24 mouse cellular contexts compared by ENCODE assay signal in the genomic region with DNA sequence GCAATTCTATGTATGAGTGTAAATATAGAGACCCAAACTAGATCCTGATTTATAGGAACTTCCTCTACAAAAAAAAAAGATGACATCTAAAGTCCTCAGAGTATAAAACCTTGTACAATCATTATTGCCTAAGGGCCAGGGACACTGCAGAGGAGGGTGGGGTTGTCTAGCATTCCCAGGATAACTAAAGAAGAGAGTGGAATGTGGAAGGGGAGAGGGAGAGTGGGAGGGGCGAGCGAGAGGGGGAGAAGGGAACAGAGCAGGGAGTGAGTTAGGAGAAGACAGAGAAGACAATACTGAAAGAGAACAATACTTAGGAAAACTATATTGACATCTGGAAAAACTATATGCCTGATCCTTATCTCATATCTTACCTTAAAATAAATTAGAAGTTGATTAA.
A peak's percentile ranks its signal among the peaks of the same experiment; 100 is the strongest.
DNase-seq lines count a peak whose midpoint lies in the region; ATAC-seq and TF ChIP-seq lines count a peak whose summit lies in the region.
"Had no signal": no experiment of that assay in that cellular context is flagged by ENCODE, and none has a peak within 500 bp of the region (broad histone marks: within the 10 kb centered on the region; RNA-seq: fewer than 3 reads in every experiment).

No protein-coding gene starts in this region.

- H3K36me3 ChIP-seq in hindbrain, embryonic 10.5 days, result no peaks in the 10 kb centered on the region
- no peaks in the 10 kb centered on the region for H3K36me3 ChIP-seq in hindbrain, embryonic 12.5 days
- H3K36me3 ChIP-seq: embryonic facial prominence, embryonic 12.5 days; forebrain, embryonic 12.5 days; heart, embryonic 15.5 days; limb, embryonic 13.5 days; liver, embryonic 12.5 days; midbrain, embryonic 13.5 days; neural tube, embryonic 12.5 days had no signal

- no peaks in the 10 kb centered on the region for H3K27me3 ChIP-seq in hindbrain, embryonic 10.5 days (ENCODE audit: insufficient read depth, poor library complexity, severe bottlenecking)
- no peaks in the 10 kb centered on the region for H3K27me3 ChIP-seq in hindbrain, embryonic 12.5 days
- no peaks in the 10 kb centered on the region for H3K27me3 ChIP-seq in Patski
- H3K27me3 ChIP-seq: embryonic facial prominence, embryonic 12.5 days; forebrain, embryonic 12.5 days; heart, embryonic 15.5 days; limb, embryonic 13.5 days; liver, embryonic 12.5 days; midbrain, embryonic 13.5 days; neural tube, embryonic 12.5 days had no signal

- ATAC-seq in hindbrain, embryonic 12.5 days (ENCODE audit: low FRiP score), result no peak
- peak; percentile 39 for ATAC-seq in Patski
- ATAC-seq in erythroid progenitor cell, adult 5-6 weeks (replicated peaks; ENCODE audit: low FRiP score, poor library complexity, severe bottlenecking), result no peak
- ATAC-seq: liver, embryonic 12.5 days; midbrain, embryonic 13.5 days had no signal

- POLR2A ChIA-PET in Patski (lab: Charles Lee), result no interaction called here

- no peaks in the 10 kb centered on the region for H3K9me3 ChIP-seq in hindbrain, embryonic 10.5 days
- H3K9me3 ChIP-seq in hindbrain, embryonic 12.5 days (replicated peaks), result no peaks in the 10 kb centered on the region
- H3K9me3 ChIP-seq: embryonic facial prominence, embryonic 12.5 days; forebrain, embryonic 12.5 days; heart, embryonic 15.5 days; limb, embryonic 13.5 days; liver, embryonic 12.5 days; midbrain, embryonic 13.5 days; neural tube, embryonic 12.5 days had no signal

- 12% methylated on average over 2 of the region's 2 CpGs for WGBS in hindbrain, embryonic 10.5 days
- 29% methylated on average over 2 of the region's 2 CpGs for WGBS in hindbrain, embryonic 12.5 days

- H3K4me2 ChIP-seq in hindbrain, embryonic 12.5 days (replicated peaks), result no peak overlapping the region
- H3K4me2 ChIP-seq: embryonic facial prominence, embryonic 12.5 days; forebrain, embryonic 12.5 days; heart, embryonic 15.5 days; limb, embryonic 13.5 days; liver, embryonic 12.5 days; midbrain, embryonic 13.5 days; neural tube, embryonic 12.5 days had no signal

- peak; percentile 10 for DNase-seq in hindbrain, embryonic 10.5 days (ENCODE audit: low spot score)
- DNase-seq in lung, postnatal 10 days, result peak; percentile 11
- DNase-seq in lung, postnatal 4 days, result no peak
- DNase-seq in Patski (ENCODE audit: low read depth, low spot score), result no peak
- DNase-seq in embryo, embryonic 9.5 days (ENCODE audit: extremely low spot score), result peak; percentile 40
- DNase-seq in layer of hippocampus, adult 9-11 months, result no peak
- DNase-seq: adrenal gland, postnatal 25 days; cerebellum, adult 8-10 months; cerebellum, postnatal 36 days; gastrocnemius, postnatal 36 days; heart, postnatal 4 days; lung, adult 18-20 months; retina, postnatal 1 day; right cerebral cortex, postnatal 25 days; spleen, adult 18-20 months had no signal

- H3K4me3 ChIP-seq in hindbrain, embryonic 10.5 days, result no peak overlapping the region
- no peak overlapping the region for H3K4me3 ChIP-seq in hindbrain, embryonic 12.5 days
- H3K4me3 ChIP-seq: embryonic facial prominence, embryonic 12.5 days; forebrain, embryonic 12.5 days; heart, embryonic 15.5 days; limb, embryonic 13.5 days; liver, embryonic 12.5 days; midbrain, embryonic 13.5 days; neural tube, embryonic 12.5 days had no signal

- in situ Hi-C loops in Patski (cut with MboI; ENCODE audit: low pct_unique_long_range_greater_than_20kb), result no loop called here

- CTCF ChIA-PET in Patski (lab: Charles Lee), result no interaction called here

- H3K27ac ChIP-seq in hindbrain, embryonic 10.5 days, result peak overlapping the region; percentile 35; the same call in 1 of the 2 replicates
- no peak overlapping the region for H3K27ac ChIP-seq in hindbrain, embryonic 12.5 days
- H3K27ac ChIP-seq: embryonic facial prominence, embryonic 12.5 days; forebrain, embryonic 12.5 days; heart, embryonic 15.5 days; limb, embryonic 13.5 days; liver, embryonic 12.5 days; midbrain, embryonic 13.5 days; neural tube, embryonic 12.5 days had no signal

- H3K4me1 ChIP-seq in hindbrain, embryonic 10.5 days (replicated peaks), result peaks cover 15% of the 10 kb centered on the region
- H3K4me1 ChIP-seq in hindbrain, embryonic 12.5 days, result no peaks in the 10 kb centered on the region
- H3K4me1 ChIP-seq: embryonic facial prominence, embryonic 12.5 days; forebrain, embryonic 12.5 days; heart, embryonic 15.5 days; limb, embryonic 13.5 days; liver, embryonic 12.5 days; midbrain, embryonic 13.5 days; neural tube, embryonic 12.5 days had no signal

- no peak for TF ChIP-seq CTCF in Patski (IDR thresholded peaks at IDR 0.05)

- no peak overlapping the region for H3K9ac ChIP-seq in hindbrain, embryonic 12.5 days
- H3K9ac ChIP-seq: embryonic facial prominence, embryonic 12.5 days; forebrain, embryonic 12.5 days; heart, embryonic 15.5 days; limb, embryonic 13.5 days; liver, embryonic 12.5 days; midbrain, embryonic 13.5 days; neural tube, embryonic 12.5 days had no signal

Comparison
In these comparisons a context has a peak if more than half of its experiments do, and no peak if none do; other contexts are left out.
1. DNase-seq: peak in hindbrain, embryonic 10.5 days (single experiment), lung, postnatal 10 days (single experiment) and embryo, embryonic 9.5 days (single experiment); none in lung, postnatal 4 days (0 of 2), Patski (single experiment) and layer of hippocampus, adult 9-11 months (single experiment).